Mouse (Mus musculus) kidney, postnatal 0 days (tissue): ENCODE measurements around the gene Acap3. TPM values are rescaled to one million over a fixed set of nuclear protein-coding genes. Genes with fewer than 3 reads are reported as not detected.

Source experiments
- ATAC-seq: fragments of 200-750 bp; cut with Nextera tagmentation; replicated peaks from 2 replicates; pipeline ENCODE4 v1.8.0; 2017; ENCODE audit warnings: low read depth, moderate number of reproducible peaks, moderate TSS enrichment, moderate library complexity; ENCODE audit not compliant: low FRiP score
- DNase-seq: peaks from one replicate; pipeline ENCODE4 v3.0.0-alpha.2; 2016; ENCODE audit warnings: low spot score
- H3K27ac ChIP-seq: fragments of 300-500 bp; sonication (generic); 2 replicates; pipeline ENCODE4 v1.5.1; 2014; ENCODE audit warnings: mild to moderate bottlenecking
- H3K27me3 ChIP-seq: fragments of 300-500 bp; sonication (generic); 2 replicates; pipeline ENCODE4 v1.6.1; 2014; ENCODE audit warnings: low read length, mixed read lengths; ENCODE audit not compliant: insufficient read depth
- H3K36me3 ChIP-seq: fragments of 300-500 bp; sonication (generic); 2 replicates; pipeline ENCODE4 v1.6.1; 2014; ENCODE audit warnings: low read length, mixed read lengths; ENCODE audit not compliant: insufficient read depth
- H3K4me1 ChIP-seq: fragments of 300-500 bp; sonication (generic); replicated peaks from 2 replicates; pipeline ENCODE4 v1.6.1; 2014; ENCODE audit warnings: antibody characterized with exemption, low read length, mixed read lengths; ENCODE audit not compliant: insufficient read depth
- H3K4me2 ChIP-seq: fragments of 300-500 bp; sonication (generic); 2 replicates; pipeline ENCODE4 v1.6.1; 2014; ENCODE audit warnings: mild to moderate bottlenecking, low read length, moderate library complexity, mixed read lengths
- H3K4me3 ChIP-seq: fragments of 300-500 bp; sonication (generic); replicated peaks from 2 replicates; pipeline ENCODE4 v1.5.1; 2014; ENCODE audit warnings: low read depth, low read length
- H3K9ac ChIP-seq: fragments of 300-500 bp; sonication (generic); 2 replicates; pipeline ENCODE4 v1.6.1; 2014; ENCODE audit warnings: low read depth, low read length
- H3K9me3 ChIP-seq: fragments of 300-500 bp; sonication (generic); replicated peaks from 2 replicates; pipeline ENCODE4 v1.6.1; 2016; ENCODE audit warnings: low read length, inconsistent platforms, mixed read lengths
- CTCF ChIP-seq: IDR thresholded peaks from 2 replicates; pipeline ENCODE4 v1.5.1; 2016; ENCODE audit warnings: antibody characterized with exemption, low read depth, mild to moderate bottlenecking, moderate library complexity
- WGBS: fragments of 180-500 bp; shearing (Covaris S2); extraction: QIAGEN DNeasy Blood & Tissue Kit; methylation state at CpG from one replicate; pipeline ENCODE4 v1.1.7; 2014; 5-methylcytosine and 5-hydroxymethylcytosine counted together
- polyA plus RNA-seq: library from polyadenylated mRNA; unstranded; fragments of >200 nt; fragmentation: Nextera tagmentation; extraction: Ambion mirVana; gene quantifications from 2 replicates; pipeline ENCODE4 v1.2.1, GENCODE M21; 2015

Acap3 gene
- polyA plus RNA-seq, result 8.2 and 8.4 TPM in 2 replicates

DNA sequence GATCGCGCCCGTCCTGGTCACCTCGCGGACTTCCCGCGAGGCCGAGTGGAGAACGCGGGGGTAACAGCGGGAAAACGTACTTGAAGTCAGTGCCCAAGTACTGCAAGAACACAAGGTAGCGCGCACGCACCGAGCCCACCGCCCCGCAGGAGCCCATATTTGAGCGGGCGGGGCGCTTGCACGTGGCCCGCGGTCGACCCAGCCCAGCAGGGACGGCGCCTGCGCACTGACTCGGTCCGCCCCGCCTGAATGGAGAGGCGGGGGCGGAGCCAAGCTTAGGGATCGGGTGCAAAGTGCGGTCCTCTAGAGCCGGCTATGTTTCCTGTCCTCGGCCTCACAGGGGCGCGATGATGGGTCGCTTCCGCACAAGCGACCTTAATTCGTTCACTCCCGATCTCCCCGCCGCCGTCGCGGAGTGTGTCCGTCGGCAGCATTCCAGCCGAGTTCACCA lies at the start of gene Acap3, which contains the start of gene Pusl1:
Gene Acap3, plus strand, starts transcription at position 272 of the 451 bp plus-strand sequence.
Gene Pusl1, minus strand, starts transcription at position 231 of the 451 bp plus-strand sequence.
- Histone ChIP-seq H3K9ac (peak within 1 kb of the TSS; percentile 78), H3K4me2 (peak within 1 kb of the TSS; percentile 99), H3K9me3 (no peaks in the 10 kb centered on the region), H3K36me3 (peaks cover 27% of the 10 kb centered on the region), H3K27ac (peak within 1 kb of the TSS; percentile 94), H3K4me1 (peaks cover 15% of the 10 kb centered on the region), H3K4me3 (peak within 1 kb of the TSS; percentile 70), H3K27me3 (no peaks in the 10 kb centered on the region)
- ATAC-seq (peak; percentile 86), DNase-seq (peak; percentile 97)
- under 1% methylated on average over 52 of the region's 52 CpGs for WGBS
- TF ChIP-seq CTCF, result no peak

- Histone ChIP-seq H3K27me3 (no peaks in the 10 kb centered on the region), H3K4me3 (no peak overlapping the region), H3K9ac (no peak overlapping the region), H3K4me1 (peaks cover 21% of the 10 kb centered on the region; the same call in 1 of the 2 replicates), H3K9me3 (no peaks in the 10 kb centered on the region), H3K27ac (no peak overlapping the region), H3K4me2 (no peak overlapping the region), H3K36me3 (peaks cover 15% of the 10 kb centered on the region)
- ATAC-seq (no peak), DNase-seq (no peak)
- no peak for TF ChIP-seq CTCF
- WGBS, result 92% methylated on average over 5 of the region's 5 CpGs
These were observed 48.4 kb upstream of the Acap3 start for GRCm38 (mm10) chr4:155843231-155843630.

DNA sequence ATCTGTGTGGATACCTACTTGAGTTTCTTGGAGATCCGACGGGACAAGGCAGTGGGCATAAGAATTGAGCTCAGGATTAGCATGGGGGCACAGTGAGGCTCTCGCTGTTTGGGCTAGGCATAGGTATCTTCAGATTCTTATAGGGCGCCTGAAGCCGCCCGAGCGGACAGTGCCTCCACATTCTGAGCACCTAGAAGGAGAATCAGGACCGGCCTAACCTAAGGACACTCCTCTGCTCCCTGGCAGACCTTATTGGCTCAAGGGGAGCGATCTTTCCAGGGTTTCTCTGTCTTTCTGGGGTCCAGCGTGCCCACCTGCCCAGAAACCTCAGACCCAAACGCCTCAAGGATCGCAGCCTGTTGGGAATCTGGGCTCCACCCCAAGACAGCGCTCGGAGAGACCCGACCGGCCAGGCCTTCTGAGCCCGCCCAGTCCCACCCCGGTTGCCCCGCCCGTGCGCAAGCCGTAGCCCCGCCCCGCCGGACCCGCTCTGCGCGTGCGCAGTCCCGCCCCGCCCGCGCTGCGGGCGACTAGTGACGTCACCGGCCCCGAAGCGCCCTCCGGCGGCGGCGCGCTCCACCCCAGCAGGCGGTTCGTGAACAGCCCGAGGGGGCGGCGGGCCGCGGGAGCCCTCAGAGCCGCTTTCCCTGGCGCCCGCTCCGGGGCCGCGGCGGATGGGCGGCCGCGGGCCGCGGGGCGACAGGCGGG lies 44.6 kb upstream of the Acap3 start, which contains the start of gene Dvl1:
Gene Dvl1, plus strand, starts transcription at position 532 of the 708 bp plus-strand sequence.
- Histone ChIP-seq H3K4me3 (peak within 1 kb of the TSS; percentile 76), H3K27ac (peak within 1 kb of the TSS; percentile 79), H3K9ac (peak within 1 kb of the TSS; percentile 84), H3K4me1 (peaks cover 17% of the 10 kb centered on the region), H3K9me3 (no peaks in the 10 kb centered on the region), H3K4me2 (peak within 1 kb of the TSS; percentile 83), H3K36me3 (peaks cover 15% of the 10 kb centered on the region), H3K27me3 (no peaks in the 10 kb centered on the region)
- TF ChIP-seq CTCF, result peak; percentile 55; the same call in 1 of the 2 replicates
- ATAC-seq (peak; percentile 88), DNase-seq (peak; percentile 90)
- WGBS, result 1% methylated on average over 65 of the region's 65 CpGs

- Histone ChIP-seq H3K9me3 (no peaks in the 10 kb centered on the region), H3K4me3 (peak overlapping the region; percentile 76), H3K27ac (peak overlapping the region; percentile 79), H3K27me3 (no peaks in the 10 kb centered on the region), H3K9ac (peak overlapping the region; percentile 84), H3K4me2 (peak overlapping the region; percentile 83), H3K36me3 (peaks cover 17% of the 10 kb centered on the region; the same call in 1 of the 2 replicates), H3K4me1 (peaks cover 17% of the 10 kb centered on the region)
- peak; percentile 48 for DNase-seq
- ATAC-seq, result peak; percentile 47
- 0 out of 2 replicates have a peak, but pooled peaks have one; percentile 14 for TF ChIP-seq CTCF
- 1% methylated on average over 62 of the region's 69 CpGs for whole genome bisulfite sequencing
These were observed 43.9 kb upstream of the Acap3 start for GRCm38 (mm10) chr4:155847591-155848352.

DNA sequence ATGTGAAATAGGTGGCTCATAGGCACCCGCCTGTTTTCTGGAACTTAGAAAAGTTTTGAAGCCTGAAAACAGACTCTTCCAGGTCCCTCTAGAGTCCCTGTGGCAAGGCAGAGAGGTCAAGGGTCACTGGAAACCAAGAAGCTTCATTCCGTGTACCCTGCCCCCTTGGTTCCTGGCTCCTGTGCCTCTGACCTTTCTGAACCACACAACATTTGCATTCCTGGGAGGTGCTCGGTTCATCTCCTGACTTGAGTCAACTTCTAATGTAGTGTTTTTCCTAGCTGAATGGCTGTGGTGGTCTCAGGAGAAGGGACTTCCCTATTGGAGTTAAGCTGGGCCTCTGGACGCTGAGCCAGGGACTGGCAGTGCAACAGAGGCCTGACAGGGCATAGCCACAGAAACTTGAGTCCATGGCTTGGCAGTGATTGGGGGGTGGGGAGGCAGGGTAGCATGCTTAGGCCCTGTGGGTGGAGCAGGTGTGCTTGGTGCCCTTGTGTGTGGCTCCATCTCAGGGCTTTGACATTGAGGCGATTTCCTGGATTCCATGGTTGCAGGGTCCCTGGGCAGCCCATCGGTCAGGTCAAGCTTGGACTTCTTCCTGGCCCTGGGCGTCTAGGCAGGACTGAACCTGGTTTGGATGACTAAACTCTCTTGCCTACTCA lies 43.1 kb upstream of the Acap3 start:
- H3K36me3 ChIP-seq, result peaks cover 10% of the 10 kb centered on the region; the same call in 1 of the 2 replicates
- peaks cover 17% of the 10 kb centered on the region for H3K4me1 ChIP-seq
- H3K4me3 ChIP-seq, result peak overlapping the region; percentile 76
- 51% methylated on average over 7 of the region's 7 CpGs for WGBS
- DNase-seq (no peak), ATAC-seq (no peak)
- no peaks in the 10 kb centered on the region for H3K27me3 ChIP-seq
- peak overlapping the region; percentile 79; the same call in 1 of the 2 replicates for H3K27ac ChIP-seq
- H3K9ac ChIP-seq, result peak overlapping the region; percentile 84
- no peak for TF ChIP-seq CTCF
- H3K9me3 ChIP-seq, result no peaks in the 10 kb centered on the region
- peak overlapping the region; percentile 83 for H3K4me2 ChIP-seq
